Mouse (Mus musculus) lung, postnatal 0 days (tissue): ENCODE results near the gene Myb. TPM values are rescaled to one million over a fixed set of nuclear protein-coding genes. Genes with fewer than 3 reads are reported as not detected.

Experiments used
- ATAC-seq: fragments of 200-750 bp; cut with Nextera tagmentation; 2 replicates; pipeline ENCODE4 v1.8.0; 2017; ENCODE audit warnings: moderate library complexity
- DNase-seq: peaks from one replicate; pipeline ENCODE4 v3.0.0-alpha.2; 2016; ENCODE audit warnings: low spot score
- H3K27ac ChIP-seq: fragments of 300-500 bp; sonication (generic); 2 replicates; pipeline ENCODE4 v1.5.1; 2014; ENCODE audit warnings: antibody characterized with exemption, mild to moderate bottlenecking, low read length, mixed read lengths
- H3K27me3 ChIP-seq: fragments of 300-500 bp; sonication (generic); replicated peaks from 2 replicates; pipeline ENCODE4 v1.6.1; 2014; ENCODE audit warnings: low read length, mixed read lengths; ENCODE audit not compliant: insufficient read depth
- H3K36me3 ChIP-seq: fragments of 300-500 bp; sonication (generic); 2 replicates; pipeline ENCODE4 v1.6.1; 2014; ENCODE audit warnings: low read length, mixed read lengths; ENCODE audit not compliant: insufficient read depth
- H3K4me1 ChIP-seq: fragments of 300-500 bp; sonication (generic); 2 replicates; pipeline ENCODE4 v1.6.1; 2014; ENCODE audit warnings: antibody characterized with exemption, low read depth, low read length, mixed read lengths; ENCODE audit not compliant: insufficient read depth
- H3K4me2 ChIP-seq: fragments of 300-500 bp; sonication (generic); replicated peaks from 2 replicates; pipeline ENCODE4 v1.6.1; 2014; ENCODE audit warnings: low read depth, mild to moderate bottlenecking, low read length, moderate library complexity, mixed read lengths
- H3K4me3 ChIP-seq: fragments of 300-500 bp; sonication (generic); 2 replicates; pipeline ENCODE4 v1.5.1; 2014; ENCODE audit warnings: low read depth, low read length
- H3K9ac ChIP-seq: fragments of 300-500 bp; sonication (generic); replicated peaks from 2 replicates; pipeline ENCODE4 v1.6.1; 2014; ENCODE audit warnings: low read depth, mild to moderate bottlenecking
- H3K9me3 ChIP-seq: fragments of 300-500 bp; sonication (generic); 2 replicates; pipeline ENCODE4 v1.6.1; 2016; ENCODE audit warnings: low read length, mixed read lengths
- CTCF ChIP-seq: IDR thresholded peaks from 2 replicates; pipeline ENCODE4 v1.5.1; 2016; ENCODE audit warnings: antibody characterized with exemption, mild to moderate bottlenecking
- EP300 ChIP-seq: IDR thresholded peaks from 2 replicates; pipeline ENCODE4 v1.6.1; 2016; ENCODE audit warnings: antibody characterized with exemption, mild to moderate bottlenecking, control low read depth
- WGBS: fragments of 180-500 bp; shearing (Covaris S2); extraction: QIAGEN DNeasy Blood & Tissue Kit; methylation state at CpG from one replicate; pipeline ENCODE4 v1.1.7; 2014; 5-methylcytosine and 5-hydroxymethylcytosine counted together
- polyA plus RNA-seq: library from polyadenylated mRNA; unstranded; fragments of >200 nt; fragmentation: Nextera tagmentation; extraction: Ambion mirVana; gene quantifications from 2 replicates; pipeline ENCODE4 v1.2.1, GENCODE M21; 2015

Gene Myb
- polyA plus RNA-seq, 1 experiment from 2014 or later = 5.2 TPM

DNA sequence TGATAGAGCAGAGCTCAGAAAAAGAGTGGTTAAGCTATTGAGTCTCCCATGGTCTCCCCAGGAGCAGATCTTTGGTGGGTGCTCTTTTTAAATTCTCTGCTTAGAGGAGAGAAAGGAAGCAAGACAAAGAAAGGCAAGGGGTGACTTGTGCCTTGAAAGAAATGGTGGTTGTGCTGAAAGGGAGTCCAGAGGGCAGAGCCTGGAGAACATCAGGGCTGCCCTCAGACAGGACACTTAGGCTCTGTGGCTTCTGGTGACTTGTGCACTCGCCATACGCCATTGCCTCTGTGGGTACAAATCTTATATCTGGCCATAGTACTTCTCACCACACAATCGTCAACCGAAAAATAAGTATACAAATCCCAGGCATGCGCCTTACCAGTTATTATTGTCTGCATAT, 67.5 kb downstream of the Myb start:
- no peaks in the 10 kb centered on the region for H3K9me3 ChIP-seq
- ATAC-seq = no peak
- WGBS = 89% methylated on average over 5 of the region's 5 CpGs
- no peak overlapping the region for H3K4me2 ChIP-seq
- no peak overlapping the region for H3K9ac ChIP-seq
- TF ChIP-seq EP300 (no peak), CTCF (no peak)
- H3K27ac ChIP-seq = no peak overlapping the region
- H3K27me3 ChIP-seq = no peaks in the 10 kb centered on the region
- no peaks in the 10 kb centered on the region for H3K4me1 ChIP-seq
- DNase-seq = no peak
- no peak overlapping the region for H3K4me3 ChIP-seq
- H3K36me3 ChIP-seq = no peaks in the 10 kb centered on the region

GRCm38 (mm10) chr10:21092501-21093270, 68.1 kb downstream of the Myb start:
- H3K9me3 ChIP-seq = no peaks in the 10 kb centered on the region
- no peaks in the 10 kb centered on the region for H3K27me3 ChIP-seq
- no peaks in the 10 kb centered on the region for H3K36me3 ChIP-seq
- no peak overlapping the region for H3K27ac ChIP-seq
- ATAC-seq = no peak
- H3K4me3 ChIP-seq = no peak overlapping the region
- no peak overlapping the region for H3K9ac ChIP-seq
- no peaks in the 10 kb centered on the region for H3K4me1 ChIP-seq
- TF ChIP-seq EP300 (no peak), CTCF (no peak)
- no peak for DNase-seq
- no peak overlapping the region for H3K4me2 ChIP-seq
- 31% methylated on average over 18 of the region's 18 CpGs for WGBS

DNA sequence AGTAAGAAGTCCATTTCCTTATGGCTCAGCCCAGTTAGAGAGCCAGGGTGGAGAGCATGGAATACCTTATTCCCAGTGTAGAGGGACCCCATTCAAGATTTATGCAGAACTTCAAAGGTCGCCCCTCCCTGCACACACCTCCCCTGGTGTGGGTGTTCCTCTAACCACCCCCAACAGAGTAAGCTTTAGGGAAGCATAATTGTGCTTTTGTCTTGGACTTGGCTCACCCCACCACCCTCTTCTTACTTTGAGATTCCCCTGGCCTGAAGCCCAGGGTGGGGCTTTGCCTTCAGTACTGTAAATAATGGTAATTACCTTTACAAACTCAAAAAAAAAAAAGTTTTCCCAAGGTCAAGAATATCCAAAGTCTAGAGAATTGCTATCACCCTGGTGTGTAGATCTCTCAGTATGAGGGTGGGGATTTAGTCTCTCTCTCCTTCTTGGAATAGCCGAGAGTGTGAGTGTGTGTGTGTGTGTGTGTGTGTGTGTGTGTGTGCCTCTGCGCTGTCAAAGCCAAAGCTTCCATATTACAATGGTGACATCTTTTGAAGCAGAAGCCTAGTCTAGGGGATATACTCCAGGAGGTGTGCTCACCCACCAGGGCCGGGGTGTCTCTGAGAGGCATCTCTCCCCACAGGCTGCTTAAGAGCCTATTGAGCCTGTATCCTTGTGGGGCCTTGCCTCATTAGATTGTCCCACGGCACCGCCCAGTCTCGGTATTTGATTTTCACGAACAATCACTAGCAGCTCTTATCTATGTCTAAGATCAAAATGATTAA, 69.7 kb downstream of the Myb start:
- Histone ChIP-seq H3K4me2 (no peak overlapping the region), H3K27ac (no peak overlapping the region), H3K36me3 (no peaks in the 10 kb centered on the region), H3K27me3 (no peaks in the 10 kb centered on the region), H3K9ac (no peak overlapping the region), H3K9me3 (no peaks in the 10 kb centered on the region), H3K4me1 (no peaks in the 10 kb centered on the region), H3K4me3 (no peak overlapping the region)
- no peak for TF ChIP-seq CTCF
- ATAC-seq (no peak), DNase-seq (no peak)
- 59% methylated on average over 8 of the region's 8 CpGs for WGBS

DNA sequence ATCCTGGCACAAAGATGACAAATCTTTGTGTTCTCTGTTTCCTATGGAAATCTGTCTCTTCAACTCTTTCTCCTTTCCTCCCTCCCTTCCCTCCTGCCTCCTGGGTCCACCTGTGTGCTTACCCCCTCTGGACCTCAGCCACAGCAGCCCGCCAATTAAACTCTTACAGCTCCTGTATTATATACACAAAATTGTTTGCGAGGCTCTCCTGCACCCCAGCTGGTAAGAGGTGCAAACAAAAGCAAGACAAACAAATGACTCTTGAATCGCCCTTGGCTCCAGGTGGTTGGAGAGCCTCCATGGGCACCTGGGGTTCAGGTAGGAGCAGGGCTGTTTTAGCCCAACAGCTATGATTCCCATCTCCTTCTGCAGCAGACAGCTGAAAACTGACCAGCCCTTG, 71.2 kb downstream of the Myb start:
- Histone ChIP-seq H3K9ac (no peak overlapping the region), H3K4me2 (no peak overlapping the region), H3K9me3 (no peaks in the 10 kb centered on the region), H3K4me3 (no peak overlapping the region), H3K27ac (no peak overlapping the region), H3K27me3 (no peaks in the 10 kb centered on the region), H3K36me3 (no peaks in the 10 kb centered on the region), H3K4me1 (no peaks in the 10 kb centered on the region)
- DNase-seq (no peak), ATAC-seq (no peak)
- 49% methylated on average over 3 of the region's 3 CpGs for WGBS
- TF ChIP-seq CTCF (no peak), EP300 (no peak)

DNA sequence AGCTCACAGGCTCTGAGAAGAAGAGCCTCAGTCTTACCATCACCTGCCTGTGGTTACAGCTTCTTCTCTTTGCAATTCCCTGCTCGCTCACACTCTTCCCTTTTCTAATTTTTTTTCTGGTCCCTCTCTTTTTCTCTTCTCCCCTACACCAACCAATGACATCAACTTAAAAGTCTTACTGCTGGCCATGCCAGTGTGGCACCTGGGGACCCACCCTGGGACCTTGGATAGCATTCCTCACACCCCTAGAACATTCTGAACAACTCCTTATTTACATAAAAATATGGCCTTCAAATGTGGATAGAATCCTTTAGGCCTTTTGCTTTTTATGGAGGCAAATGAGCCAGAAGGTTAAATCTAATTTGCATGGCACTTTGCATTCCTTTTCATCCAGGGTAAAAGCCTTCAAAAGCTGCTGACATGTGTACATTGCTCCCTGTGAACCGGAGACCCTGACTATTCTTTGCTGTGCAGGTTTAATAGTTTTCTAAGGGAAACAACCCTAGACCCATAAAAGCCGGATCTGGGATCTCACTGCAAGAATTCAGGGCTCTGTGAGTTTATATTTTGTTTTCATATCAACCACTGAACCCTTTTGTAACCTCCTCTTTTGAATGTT, 73.1 kb downstream of the Myb start:
- 77% methylated on average over 3 of the region's 3 CpGs for WGBS
- DNase-seq = no peak
- no peak overlapping the region for H3K9ac ChIP-seq
- no peaks in the 10 kb centered on the region for H3K4me1 ChIP-seq
- H3K4me2 ChIP-seq = no peak overlapping the region
- TF ChIP-seq EP300 = no peak
- TF ChIP-seq CTCF = no peak
- no peaks in the 10 kb centered on the region for H3K9me3 ChIP-seq
- H3K27me3 ChIP-seq = no peaks in the 10 kb centered on the region
- no peak for ATAC-seq
- no peaks in the 10 kb centered on the region for H3K36me3 ChIP-seq
- H3K4me3 ChIP-seq = no peak overlapping the region
- H3K27ac ChIP-seq = no peak overlapping the region

DNA sequence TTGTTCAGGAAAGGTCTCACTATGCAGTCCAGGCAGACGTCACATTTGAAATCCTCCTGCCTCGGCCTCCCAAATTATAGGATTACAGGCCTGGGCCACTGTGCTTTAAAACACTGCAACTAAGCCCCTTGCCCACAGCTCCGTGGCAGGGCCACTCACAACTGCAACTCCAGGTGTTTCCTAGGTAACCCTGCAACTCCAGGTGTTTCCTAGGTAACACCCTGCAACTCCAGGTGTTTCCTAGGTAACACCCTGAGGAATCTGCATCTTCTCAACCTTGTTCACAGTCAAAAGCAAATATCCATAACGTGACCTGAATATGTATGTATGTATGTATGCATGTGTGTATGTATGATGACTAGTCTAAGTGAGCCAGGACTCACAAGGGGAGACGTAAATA, 75.7 kb downstream of the Myb start:
- no peak for TF ChIP-seq EP300
- ATAC-seq = no peak

More for the DNA sequence above, 75.7 kb downstream of the Myb start:
- no peaks in the 10 kb centered on the region for H3K9me3 ChIP-seq
- no peaks in the 10 kb centered on the region for H3K4me1 ChIP-seq
- H3K9ac ChIP-seq = no peak overlapping the region
- H3K27me3 ChIP-seq = no peaks in the 10 kb centered on the region
- no peaks in the 10 kb centered on the region for H3K36me3 ChIP-seq
- no peak overlapping the region for H3K4me3 ChIP-seq
- no peak overlapping the region for H3K27ac ChIP-seq
- 73% methylated on average over 5 of the region's 5 CpGs for WGBS
- no peak overlapping the region for H3K4me2 ChIP-seq
- no peak for DNase-seq
